Mouse (Mus musculus): ENCODE results near the gene Agpat1.

The Agpat1 gene

GRCm38 (mm10) chr17:34604061-34604508 is at the start of gene Agpat1:
Gene Agpat1, plus strand, starts transcription at chr17:34604262.
- peak; percentile 100 for DNase-seq

- DNase-seq: peak; percentile 97
These were observed 48.6 kb upstream of the Agpat1 start for GRCm38 (mm10) chr17:34555483-34555882.

- peak; percentile 80 for DNase-seq
These were observed 47.7 kb upstream of the Agpat1 start for GRCm38 (mm10) chr17:34556406-34556805.

- peak; percentile 92 for DNase-seq
These were observed 46.7 kb upstream of the Agpat1 start for GRCm38 (mm10) chr17:34557411-34557810.

GRCm38 (mm10) chr17:34559116-34559515 is 44.9 kb upstream of the Agpat1 start:
- DNase-seq: no peak

GRCm38 (mm10) chr17:34559895-34560294 is 44.2 kb upstream of the Agpat1 start:
- DNase-seq: no peak

GRCm38 (mm10) chr17:34560438-34560837 is 43.6 kb upstream of the Agpat1 start:
- DNase-seq: peak; percentile 83

- peak; percentile 91 for DNase-seq
These were observed 42.9 kb upstream of the Agpat1 start for GRCm38 (mm10) chr17:34561200-34561599.

- DNase-seq: no peak
These were observed 41.5 kb upstream of the Agpat1 start for GRCm38 (mm10) chr17:34562595-34562994.

GRCm38 (mm10) chr17:34563354-34563753 is 40.7 kb upstream of the Agpat1 start:
- peak; percentile 95 for DNase-seq

GRCm38 (mm10) chr17:34564003-34564421 is 40.0 kb upstream of the Agpat1 start, which contains the start of gene Notch4:
Gene Notch4, plus strand, starts transcription at chr17:34564268.
- DNase-seq: peak; percentile 99

- peak; percentile 99 for DNase-seq
These were observed 39.3 kb upstream of the Agpat1 start for GRCm38 (mm10) chr17:34564796-34565195.

GRCm38 (mm10) chr17:34567311-34567710 is 36.8 kb upstream of the Agpat1 start:
- peak; percentile 90 for DNase-seq

- DNase-seq: peak; percentile 91
These were observed 35.6 kb upstream of the Agpat1 start for GRCm38 (mm10) chr17:34568421-34568820.

GRCm38 (mm10) chr17:34569919-34570318 is 34.1 kb upstream of the Agpat1 start:
- DNase-seq: peak; percentile 89

- peak; percentile 81 for DNase-seq
These were observed 32.2 kb upstream of the Agpat1 start for GRCm38 (mm10) chr17:34571875-34572274.

GRCm38 (mm10) chr17:34572361-34572760 is 31.7 kb upstream of the Agpat1 start:
- DNase-seq: peak; percentile 88

GRCm38 (mm10) chr17:34576577-34576976 is 27.5 kb upstream of the Agpat1 start:
- DNase-seq: no peak

- DNase-seq: no peak
These were observed 26.0 kb upstream of the Agpat1 start for GRCm38 (mm10) chr17:34578070-34578469.

- peak; percentile 93 for DNase-seq
These were observed 21.5 kb upstream of the Agpat1 start for GRCm38 (mm10) chr17:34582528-34582927.

GRCm38 (mm10) chr17:34583397-34583796 is 20.7 kb upstream of the Agpat1 start:
- DNase-seq: peak; percentile 97

GRCm38 (mm10) chr17:34583819-34584218 is 20.2 kb upstream of the Agpat1 start:
- DNase-seq: peak; percentile 91

- DNase-seq: no peak
These were observed 18.9 kb upstream of the Agpat1 start for GRCm38 (mm10) chr17:34585121-34585520.

GRCm38 (mm10) chr17:34585877-34586771 is 17.9 kb upstream of the Agpat1 start:
- DNase-seq: peak; percentile 96

Measured in heart, adult 11 months (tissue).